Mouse (Mus musculus): Measurements from ENCODE around the gene Cnn1.

The Cnn1 gene

GRCm38 (mm10) chr9:22098993-22099696, at the start of gene Cnn1:
Gene Cnn1, plus strand, starts transcription at chr9:22099216.
- DNase-seq (ENCODE audit: low spot score in 2 of 2), result no peak

- DNase-seq (ENCODE audit: low spot score in 2 of 2), result no peak
These were observed 49.7 kb upstream of the Cnn1 start for GRCm38 (mm10) chr9:22049315-22049714.

GRCm38 (mm10) chr9:22049721-22050270, 49.2 kb upstream of the Cnn1 start:
- DNase-seq (ENCODE audit: low spot score in 2 of 2), result no peak

- DNase-seq (ENCODE audit: low spot score in 2 of 2), result peak in 1 of 2 experiments; percentile 22
These were observed 48.6 kb upstream of the Cnn1 start for GRCm38 (mm10) chr9:22050351-22050889.

GRCm38 (mm10) chr9:22051161-22051957, 47.7 kb upstream of the Cnn1 start:
- DNase-seq (ENCODE audit: low spot score in 2 of 2), result no peak

GRCm38 (mm10) chr9:22051958-22052254, 47.1 kb upstream of the Cnn1 start, which contains the start of gene Elavl3:
Gene Elavl3, minus strand, starts transcription at chr9:22052023.
- peak; percentile 35 to 47 for DNase-seq (ENCODE audit: low spot score in 2 of 2)

GRCm38 (mm10) chr9:22053657-22054056, 45.4 kb upstream of the Cnn1 start:
- DNase-seq (ENCODE audit: low spot score in 2 of 2), result no peak

- DNase-seq (ENCODE audit: low spot score in 2 of 2), result peak; percentile 62 to 77
These were observed 44.5 kb upstream of the Cnn1 start for GRCm38 (mm10) chr9:22054411-22055076.

GRCm38 (mm10) chr9:22055713-22056112, 43.3 kb upstream of the Cnn1 start:
- no peak for DNase-seq (ENCODE audit: low spot score in 2 of 2)

GRCm38 (mm10) chr9:22056303-22056910, 42.6 kb upstream of the Cnn1 start:
- DNase-seq (ENCODE audit: low spot score in 2 of 2), result no peak

GRCm38 (mm10) chr9:22057031-22057517, 41.9 kb upstream of the Cnn1 start:
- DNase-seq (ENCODE audit: low spot score in 2 of 2), result no peak

GRCm38 (mm10) chr9:22058011-22058424, 41.0 kb upstream of the Cnn1 start:
- no peak for DNase-seq (ENCODE audit: low spot score in 2 of 2)

GRCm38 (mm10) chr9:22061339-22061738, 37.7 kb upstream of the Cnn1 start:
- no peak for DNase-seq (ENCODE audit: low spot score in 2 of 2)

- no peak for DNase-seq (ENCODE audit: low spot score in 2 of 2)
These were observed 34.7 kb upstream of the Cnn1 start for GRCm38 (mm10) chr9:22064341-22064740.

- no peak for DNase-seq (ENCODE audit: low spot score in 2 of 2)
These were observed 33.4 kb upstream of the Cnn1 start for GRCm38 (mm10) chr9:22065642-22066041.

- peak; percentile 35 to 63 for DNase-seq (ENCODE audit: low spot score in 2 of 2)
These were observed 32.6 kb upstream of the Cnn1 start for GRCm38 (mm10) chr9:22066433-22066832.

GRCm38 (mm10) chr9:22067195-22067594, 31.8 kb upstream of the Cnn1 start:
- no peak for DNase-seq (ENCODE audit: low spot score in 2 of 2)

- DNase-seq (ENCODE audit: low spot score in 2 of 2), result no peak
These were observed 29.0 kb upstream of the Cnn1 start for GRCm38 (mm10) chr9:22069881-22070553.

- peak; percentile 93 to 95 for DNase-seq (ENCODE audit: low spot score in 2 of 2)
These were observed 28.0 kb upstream of the Cnn1 start, which contains the start of the genes Gm49318 and Zfp653 for GRCm38 (mm10) chr9:22070791-22071573. Gene Gm49318, minus strand, starts transcription at chr9:22071259. Gene Zfp653, minus strand, starts transcription at chr9:22071376.

- DNase-seq (ENCODE audit: low spot score in 2 of 2), result no peak
These were observed 26.7 kb upstream of the Cnn1 start for GRCm38 (mm10) chr9:22072276-22072675.
